Mouse (Mus musculus): ENCODE data around the gene Pilrb1. TPM values are rescaled to one million over a fixed set of nuclear protein-coding genes. Genes with fewer than 3 reads are reported as not detected.
A peak's percentile ranks its signal among the peaks of the same experiment; 100 is the strongest.

The Pilrb1 gene
- total RNA-seq, 2 experiments from 2014 or later = 0.74 to 0.84 TPM

- intact Hi-C loops (cut with DNase I) = loop anchor here (5.0 kb wide), 1 partner anchor 39 kb away; no protein-coding TSS in a partner anchor
- DNase-seq = no peak
These were observed 26.8 kb downstream of the Pilrb1 start for GRCm38 (mm10) chr5:137831106-137831505.

GRCm38 (mm10) chr5:137830238-137830637 is 27.7 kb downstream of the Pilrb1 start:
- intact Hi-C loops (cut with DNase I) = loop anchor here (5.0 kb wide), 1 partner anchor 38 kb away; no protein-coding TSS in a partner anchor
- DNase-seq = peak; percentile 16 to 20

- intact Hi-C loops (cut with DNase I) = no loop called here
- DNase-seq = no peak
These were observed 29.2 kb downstream of the Pilrb1 start for GRCm38 (mm10) chr5:137828694-137829093.

- intact Hi-C loops (cut with DNase I) = no loop called here
- no peak for DNase-seq
These were observed 31.5 kb downstream of the Pilrb1 start for GRCm38 (mm10) chr5:137826421-137826820.

GRCm38 (mm10) chr5:137825971-137826370 is 31.9 kb downstream of the Pilrb1 start:
- DNase-seq = no peak
- intact Hi-C loops (cut with DNase I) = no loop called here

- DNase-seq = no peak
- intact Hi-C loops (cut with DNase I) = no loop called here
These were observed 32.9 kb downstream of the Pilrb1 start for GRCm38 (mm10) chr5:137825030-137825429.

GRCm38 (mm10) chr5:137823455-137824045 is 34.4 kb downstream of the Pilrb1 start:
- no peak for DNase-seq
- intact Hi-C loops (cut with DNase I) = no loop called here

- intact Hi-C loops (cut with DNase I) = no loop called here
- no peak for DNase-seq
These were observed 35.3 kb downstream of the Pilrb1 start for GRCm38 (mm10) chr5:137822602-137823001.

- intact Hi-C loops (cut with DNase I) = no loop called here
- DNase-seq = no peak
These were observed 35.8 kb downstream of the Pilrb1 start for GRCm38 (mm10) chr5:137822126-137822525.

GRCm38 (mm10) chr5:137817466-137818222 is 40.3 kb downstream of the Pilrb1 start:
- DNase-seq = no peak
- intact Hi-C loops (cut with DNase I) = no loop called here

- intact Hi-C loops (cut with DNase I) = loop anchor here (5.0 kb wide), 1 partner anchor 149 kb away; no protein-coding TSS in a partner anchor
- DNase-seq = no peak
These were observed 49.6 kb downstream of the Pilrb1 start for GRCm38 (mm10) chr5:137808316-137808715.

GRCm38 (mm10) chr5:137806158-137806557 is 51.7 kb downstream of the Pilrb1 start:
- intact Hi-C loops (cut with DNase I) = loop anchor here (5.0 kb wide), 1 partner anchor 151 kb away; no protein-coding TSS in a partner anchor
- DNase-seq = no peak

Other genes starting within 250 kb of the Pilrb1 start
- gene Pcolce, start 244.3 kb downstream of the Pilrb1 start, total RNA-seq (2021) = 100 to 1,000 TPM; 127 to 142 TPM
- under 1 TPM; 0.20 to 0.29 TPM for gene Fbxo24, start 229.1 kb downstream of the Pilrb1 start, total RNA-seq (2021)
- gene Lrch4, start 229.0 kb downstream of the Pilrb1 start, total RNA-seq (2021) = 10 to 100 TPM; 20.2 to 21.7 TPM
- 1 to 10 TPM; 5.0 to 5.9 TPM for gene Gm20605, start 228.9 kb downstream of the Pilrb1 start, total RNA-seq (2021)
- 1 to 10 TPM; 3.2 to 3.9 TPM for gene Sap25, start 216.8 kb downstream of the Pilrb1 start, total RNA-seq (2021)
- under 1 TPM; 0.24 to 0.35 TPM for gene Irs3, start 212.4 kb downstream of the Pilrb1 start, total RNA-seq (2021)
- 10 to 100 TPM; 11.8 to 14.0 TPM for gene Agfg2, start 173.4 kb downstream of the Pilrb1 start, total RNA-seq (2021)
- 1 to 10 TPM; 1.6 to 1.7 TPM for gene Nyap1, start 116.5 kb downstream of the Pilrb1 start, total RNA-seq (2021)
- gene Tsc22d4, start 112.4 kb downstream of the Pilrb1 start, total RNA-seq (2021) = 100 to 1,000 TPM; 279 to 287 TPM
- 10 to 100 TPM; 13.4 to 17.4 TPM for gene Ppp1r35, start 79.3 kb downstream of the Pilrb1 start, total RNA-seq (2021)
- 10 to 100 TPM; 26.2 to 41.3 TPM for gene Mepce, start 70.5 kb downstream of the Pilrb1 start, total RNA-seq (2021)
- 1 to 10 TPM; 2.8 to 3.1 TPM for gene Zcwpw1, start 70.3 kb downstream of the Pilrb1 start, total RNA-seq (2021)
- gene Pilra, start 21.8 kb downstream of the Pilrb1 start, total RNA-seq (2021) = 1 to 10 TPM; 1.1 to 1.8 TPM
- gene Pilrb2, start 13.7 kb upstream of the Pilrb1 start, total RNA-seq (2021) = under 1 TPM; 0.17 to 0.26 TPM
- gene Cyp3a13, start 63.5 kb upstream of the Pilrb1 start, total RNA-seq (2021) = under 1 TPM; 0.17 to 0.22 TPM
- gene Gjc3, start 105.0 kb upstream of the Pilrb1 start, total RNA-seq (2021) = under 1 TPM; 0.34 to 0.37 TPM
- not detected for gene Azgp1, start 123.4 kb upstream of the Pilrb1 start, total RNA-seq (2021)
- not detected for gene Smok3a, start 163.2 kb upstream of the Pilrb1 start, total RNA-seq (2021)
- not detected for gene Smok3b, start 163.3 kb upstream of the Pilrb1 start, total RNA-seq (2021)
- not detected for gene Smok3c, start 195.1 kb upstream of the Pilrb1 start, total RNA-seq (2021)
- 10 to 100 TPM; 20.8 to 24.4 TPM for gene Zkscan1, start 227.0 kb upstream of the Pilrb1 start, total RNA-seq (2021)

All from heart, postnatal 10 days (tissue).